Mouse (Mus musculus) heart, postnatal 0 days (tissue): ENCODE measurements at regions not wholly inside any gene's neighbourhood (a gene's known extent, or its start where the extent isn't known, plus 50 kb on each side); places are given as distances from the start of the nearest gene placed in this dataset.

Experiments
- ATAC-seq: fragments of 200-750 bp; cut with Nextera tagmentation; 2 replicates; pipeline ENCODE4 v1.8.0; 2017; ENCODE audit warnings: low read depth, moderate number of reproducible peaks, moderate library complexity; ENCODE audit not compliant: insufficient read depth
- DNase-seq: peaks from one replicate; pipeline ENCODE4 v3.0.0-alpha.2; 2016; ENCODE audit warnings: low spot score
- H3K27ac ChIP-seq: fragments of 300-500 bp; sonication (generic); 2 replicates; pipeline ENCODE4 v1.5.1; 2014; ENCODE audit warnings: low read depth, mild to moderate bottlenecking
- H3K27me3 ChIP-seq: fragments of 300-500 bp; sonication (generic); 2 replicates; pipeline ENCODE4 v1.6.1; 2014; ENCODE audit warnings: low read length, mixed read lengths; ENCODE audit not compliant: control insufficient read depth, insufficient read depth
- H3K36me3 ChIP-seq: fragments of 300-500 bp; sonication (generic); replicated peaks from 2 replicates; pipeline ENCODE4 v1.6.1; 2014; ENCODE audit warnings: low read length, mixed read lengths; ENCODE audit not compliant: control insufficient read depth, insufficient read depth
- H3K4me1 ChIP-seq: fragments of 300-500 bp; sonication (generic); 2 replicates; pipeline ENCODE4 v1.6.1; 2014; ENCODE audit warnings: antibody characterized with exemption; ENCODE audit not compliant: control insufficient read depth, insufficient read depth
- H3K4me2 ChIP-seq: fragments of 300-500 bp; sonication (generic); 2 replicates; pipeline ENCODE4 v1.6.1; 2014; ENCODE audit warnings: low read depth, mild to moderate bottlenecking, low read length, moderate library complexity
- H3K4me3 ChIP-seq: fragments of 300-500 bp; sonication (generic); 2 replicates; pipeline ENCODE4 v1.5.1; 2014; ENCODE audit warnings: low read depth, low read length
- H3K9ac ChIP-seq: fragments of 300-500 bp; sonication (generic); replicated peaks from 2 replicates; pipeline ENCODE4 v1.6.1; 2014; ENCODE audit warnings: low read depth, low read length, mixed read lengths
- H3K9me3 ChIP-seq: fragments of 300-500 bp; sonication (generic); replicated peaks from 2 replicates; pipeline ENCODE4 v1.6.1; 2016; ENCODE audit warnings: low read length; ENCODE audit not compliant: control insufficient read depth
- CTCF ChIP-seq: IDR thresholded peaks from 2 replicates; pipeline ENCODE4 v1.5.1; 2016; ENCODE audit warnings: antibody characterized with exemption, control low read depth, low read depth
- EP300 ChIP-seq: IDR thresholded peaks from 2 replicates; pipeline ENCODE4 v1.6.1; 2016; ENCODE audit warnings: antibody characterized with exemption, low read depth
- WGBS: fragments of 180-500 bp; shearing (Covaris S2); extraction: QIAGEN DNeasy Blood & Tissue Kit; methylation state at CpG from one replicate; pipeline ENCODE4 v1.1.7; 2014; 5-methylcytosine and 5-hydroxymethylcytosine counted together

GRCm38 (mm10) chr5:100268111-100268878, 108.7 kb upstream of the Tmem150c start:
- 76% methylated on average over 8 of the region's 8 CpGs for WGBS
- Histone ChIP-seq H3K4me1 (no peaks in the 10 kb centered on the region), H3K4me3 (no peak overlapping the region), H3K4me2 (no peak overlapping the region), H3K9ac (no peak overlapping the region), H3K36me3 (no peaks in the 10 kb centered on the region), H3K27ac (no peak overlapping the region), H3K9me3 (no peaks in the 10 kb centered on the region), H3K27me3 (no peaks in the 10 kb centered on the region)
- TF ChIP-seq CTCF (no peak), EP300 (no peak)
- DNase-seq: no peak
- ATAC-seq: no peak

DNA sequence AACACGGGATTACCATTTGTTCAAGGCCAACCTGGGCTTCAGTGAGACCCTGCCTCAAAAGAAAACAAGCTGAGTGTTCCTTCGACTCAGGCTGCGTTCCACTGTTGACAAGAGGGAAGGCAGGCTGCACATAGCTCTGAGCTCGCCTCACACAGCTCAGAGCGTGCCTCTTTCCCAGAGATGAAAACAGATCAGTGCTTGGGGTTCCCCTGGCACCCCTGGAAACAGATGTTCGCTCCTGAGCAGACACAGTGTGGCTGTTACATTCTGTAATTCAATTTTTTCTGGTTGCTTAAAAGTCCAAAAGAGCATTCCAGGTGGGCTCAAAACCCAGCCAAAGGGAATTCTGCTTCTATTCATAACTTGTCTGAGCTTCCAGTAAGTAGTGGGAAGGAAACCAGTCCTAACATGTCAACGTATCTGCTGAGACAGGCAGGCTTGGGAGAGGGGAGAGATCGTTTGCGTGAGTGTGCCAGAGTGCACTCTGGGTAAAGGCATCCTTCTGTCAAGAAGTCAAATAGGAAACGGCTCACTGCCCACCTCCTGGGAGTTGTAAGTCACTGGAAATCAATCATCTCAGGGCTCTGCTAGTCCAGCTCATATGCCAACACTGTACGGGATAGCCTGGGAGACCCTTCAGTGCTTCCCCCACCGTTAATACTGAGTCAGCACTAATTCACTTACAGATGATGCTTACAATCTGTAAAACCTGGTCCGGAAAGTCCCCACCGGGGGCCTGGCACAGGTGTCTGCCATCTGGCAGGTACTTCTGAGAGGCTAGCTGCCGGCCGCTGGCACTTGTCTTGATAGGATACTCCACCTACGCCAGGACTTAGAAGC, 107.3 kb upstream of the Tmem150c start:
- WGBS: 53% methylated on average over 17 of the region's 17 CpGs
- Histone ChIP-seq H3K4me3 (no peak overlapping the region), H3K36me3 (no peaks in the 10 kb centered on the region), H3K27ac (no peak overlapping the region), H3K27me3 (no peaks in the 10 kb centered on the region), H3K4me2 (no peak overlapping the region), H3K9me3 (no peaks in the 10 kb centered on the region), H3K9ac (no peak overlapping the region), H3K4me1 (no peaks in the 10 kb centered on the region)
- DNase-seq: no peak
- ATAC-seq: no peak
- no peak for TF ChIP-seq EP300
- TF ChIP-seq CTCF: no peak

DNA sequence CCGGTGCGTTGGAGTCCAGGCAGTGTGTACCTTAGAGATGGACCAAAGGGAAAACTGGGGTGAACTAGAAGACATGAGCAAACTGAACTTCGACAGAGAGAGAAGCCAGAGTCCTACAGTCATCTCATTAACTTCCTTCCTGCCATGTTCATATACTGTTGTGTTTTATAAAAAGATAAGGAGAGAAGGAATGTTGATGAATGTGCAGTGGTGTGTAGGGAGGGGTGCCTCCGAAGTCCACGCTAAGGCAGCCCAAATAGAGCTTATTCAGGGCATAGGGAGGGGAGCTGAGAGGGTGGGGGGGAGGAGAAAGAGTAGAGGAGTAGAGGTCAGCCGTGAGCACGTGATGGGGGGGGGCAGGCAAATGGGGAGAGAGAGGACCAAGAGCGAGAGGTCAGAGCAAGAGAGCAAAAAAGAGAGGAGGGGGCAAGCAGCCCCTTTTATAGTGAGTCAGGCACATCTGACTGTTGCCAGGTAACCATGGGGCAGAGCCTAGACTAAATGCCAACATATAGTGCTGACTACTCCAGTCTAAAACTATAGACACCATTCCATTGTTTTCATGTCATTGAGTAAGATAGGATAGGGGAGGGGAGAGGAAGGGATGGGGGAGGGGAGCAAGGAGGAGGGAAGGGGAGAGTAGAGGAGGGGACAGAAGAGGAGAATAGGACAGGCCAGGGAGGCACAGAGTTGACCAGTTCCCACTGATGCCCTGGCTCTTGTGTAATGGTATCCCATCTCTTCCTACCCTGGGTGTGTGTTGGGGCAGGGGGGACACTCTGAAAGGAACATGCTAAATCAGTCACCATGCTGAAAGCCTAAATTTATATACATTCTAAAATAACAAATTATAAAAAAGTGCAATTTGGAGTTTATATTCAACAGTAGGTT, 100.4 kb upstream of the Tmem150c start:
- Histone ChIP-seq H3K4me1 (peaks cover 13% of the 10 kb centered on the region), H3K27me3 (no peaks in the 10 kb centered on the region), H3K27ac (peak overlapping the region; percentile 79), H3K36me3 (no peaks in the 10 kb centered on the region), H3K4me3 (no peak overlapping the region), H3K4me2 (peak overlapping the region; percentile 45), H3K9me3 (no peaks in the 10 kb centered on the region), H3K9ac (no peak overlapping the region)
- peak; percentile 10 for ATAC-seq
- peak; percentile 23 for DNase-seq
- TF ChIP-seq CTCF: no peak
- 34% methylated on average over 8 of the region's 8 CpGs for WGBS

- H3K9ac ChIP-seq: no peak overlapping the region
Observed at GRCm38 (mm10) chr5:100258952-100259710, 99.5 kb upstream of the Tmem150c start.

More at GRCm38 (mm10) chr5:100258952-100259710, 99.5 kb upstream of the Tmem150c start:
- WGBS: 34% methylated on average over 12 of the region's 12 CpGs
- ATAC-seq (peak; percentile 83), DNase-seq (peak; percentile 82)
- Histone ChIP-seq H3K27me3 (no peaks in the 10 kb centered on the region), H3K4me1 (peaks cover 13% of the 10 kb centered on the region), H3K4me3 (peak overlapping the region; percentile 15; the same call in 1 of the 2 replicates), H3K27ac (peak overlapping the region; percentile 79), H3K4me2 (peak overlapping the region; percentile 45), H3K36me3 (no peaks in the 10 kb centered on the region), H3K9me3 (no peaks in the 10 kb centered on the region)
- TF ChIP-seq CTCF: no peak
- TF ChIP-seq EP300: no peak
